Comparison of ENCODE assay signal across 14 mouse cellular contexts in genomic region chr10:82863827-82864226, GRCm38 (mm10). TPM values are rescaled to one million over a fixed set of nuclear protein-coding genes. Genes with fewer than 3 reads are reported as not detected.
DNase-seq lines count a peak whose midpoint lies in the region; ATAC-seq and TF ChIP-seq lines count a peak whose summit lies in the region.
"Had no signal": no experiment of that assay in that cellular context is flagged by ENCODE, and none has a peak within 500 bp of the region (broad histone marks: within the 10 kb centered on the region; RNA-seq: fewer than 3 reads in every experiment).

No protein-coding gene starts in this region.

- H3K27me3 ChIP-seq in embryonic facial prominence, embryonic 13.5 days, result no peaks in the 10 kb centered on the region
- no peaks in the 10 kb centered on the region for H3K27me3 ChIP-seq in myocyte (ENCODE audit: control insufficient read depth, insufficient read depth, insufficient read length)
- H3K27me3 ChIP-seq: hindbrain, embryonic 13.5 days; megakaryocyte, embryonic 14.5 days had no signal

- H3K9ac ChIP-seq in embryonic facial prominence, embryonic 13.5 days, result 0 out of 2 replicates have a peak overlapping the region, but pooled peaks have one; percentile 11
- H3K9ac ChIP-seq: hindbrain, embryonic 13.5 days had no signal

- intact Hi-C loops in left cerebral cortex, postnatal 4 days (cut with DNase I), result no loop called here
- intact Hi-C loops in left cerebral cortex, postnatal 36 days (cut with DNase I), result loop anchor here (5.0 kb wide), 1 partner anchor 33 kb away; no protein-coding TSS in a partner anchor

- no peak for ATAC-seq in embryonic facial prominence, embryonic 13.5 days (ENCODE audit: insufficient number of reproducible peaks, insufficient read depth, low FRiP score, low TSS enrichment, low read depth)
- ATAC-seq: activated CD4-positive, CD25-positive, alpha-beta regulatory T cell, adult 4 months had no signal

- peaks cover 90% of the 10 kb centered on the region for H3K79me2 ChIP-seq in myocyte (ENCODE audit: control insufficient read depth, insufficient read depth)

- no peaks in the 10 kb centered on the region for H3K9me3 ChIP-seq in embryonic facial prominence, embryonic 13.5 days
- H3K9me3 ChIP-seq: hindbrain, embryonic 13.5 days; megakaryocyte, embryonic 14.5 days had no signal

- no peak overlapping the region for H3K4me3 ChIP-seq in embryonic facial prominence, embryonic 13.5 days
- no peak overlapping the region for H3K4me3 ChIP-seq in myocyte

- WGBS in embryonic facial prominence, embryonic 13.5 days, result 75% methylated on average over 7 of the region's 7 CpGs

- peak; percentile 19 for DNase-seq in cerebellum, adult 11-12 months
- DNase-seq in cerebellum, adult 9-10 months, result no peak
- peak; percentile 36 for DNase-seq in left cerebral cortex, postnatal 4 days
- no peak for DNase-seq in left cerebral cortex, postnatal 36 days (ENCODE audit: low spot score in 2 of 2)
- no peak for DNase-seq in kidney, adult 11 months
- no peak for DNase-seq in lung, postnatal 4 days
- DNase-seq: cerebellum, adult 2 months; kidney, adult 9 months had no signal

- no peak overlapping the region; the same call in 1 of the 2 replicates for H3K27ac ChIP-seq in embryonic facial prominence, embryonic 13.5 days

- TF ChIP-seq POLR2A in myocyte (IDR thresholded peaks at IDR 0.05; ENCODE audit: insufficient read length, low read depth), result no peak

- H3K4me1 ChIP-seq in embryonic facial prominence, embryonic 13.5 days, result peaks cover 41% of the 10 kb centered on the region

- H3ac ChIP-seq in myocyte (ENCODE audit: control insufficient read depth, insufficient read length), result no peak overlapping the region

- H3K4me2 ChIP-seq in embryonic facial prominence, embryonic 13.5 days, result no peak overlapping the region
- H3K4me2 ChIP-seq in myocyte (ENCODE audit: low read depth), result peak overlapping the region; percentile 95
- H3K4me2 ChIP-seq: heart, embryonic 11.5 days had no signal

- H3K36me3 ChIP-seq in embryonic facial prominence, embryonic 13.5 days, result peaks cover 29% of the 10 kb centered on the region
- H3K36me3 ChIP-seq in myocyte (ENCODE audit: control insufficient read depth, insufficient read depth), result peaks cover 13% of the 10 kb centered on the region

TF ChIP-seq in myocyte, 11 proteins besides CTCF, POLR2A, EP300 and RAD21:
- TF ChIP-seq MYOG (IDR thresholded peaks at IDR 0.05; ENCODE audit: control insufficient read depth in 1 of 3, insufficient read depth in 1 of 3, insufficient read length in 2 of 3, low read depth in 2 of 3) (peak in 1 of 3 experiments; percentile 55), REST (IDR thresholded peaks at IDR 0.05; ENCODE audit: insufficient read depth, insufficient read length) (no peak), USF1 (IDR thresholded peaks at IDR 0.05; ENCODE audit: low read depth) (no peak), MYOD1 (IDR thresholded peaks at IDR 0.05; ENCODE audit: control insufficient read depth in 1 of 3, insufficient read length in 2 of 3, low read depth in 2 of 3) (peak in 2 of 3 experiments; percentile 80 to 86)

RNA-seq across cellular contexts. Expression of gene Eid3, which starts 2.6 kb away (rescaled TPM):
- 1 to 10 TPM; 3.0 to 4.5 TPM for total RNA-seq in left cerebral cortex, postnatal 4 days (2021)
- total RNA-seq in left cerebral cortex, postnatal 36 days (2021), result 1 to 10 TPM; 1.5 to 3.0 TPM
- polyA plus RNA-seq in embryonic facial prominence, embryonic 13.5 days (2015; fragmentation: Nextera tagmentation; extraction: Ambion mirVana), result 0.33 and 0.67 TPM in 2 replicates
- polyA plus RNA-seq in myocyte (2012; fragmentation: generic; extraction: Trizol), result 0.43 TPM

RNA-seq across cellular contexts. Expression of gene Txnrd1, which starts 30.1 kb away (rescaled TPM):
- 10 to 100 TPM; 90.2 to 94.2 TPM for total RNA-seq in left cerebral cortex, postnatal 4 days (2021)
- total RNA-seq in left cerebral cortex, postnatal 36 days (2021), result 10 to 100 TPM; 43.0 to 50.9 TPM
- 99.4 and 99.8 TPM in 2 replicates for polyA plus RNA-seq in embryonic facial prominence, embryonic 13.5 days (2015; fragmentation: Nextera tagmentation; extraction: Ambion mirVana)
- 77.0 TPM for polyA plus RNA-seq in myocyte (2012; fragmentation: generic; extraction: Trizol)

Comparison
In these comparisons a context has a peak if more than half of its experiments do, and no peak if none do; other contexts are left out.
1. DNase-seq: peak in cerebellum, adult 11-12 months (single experiment) and left cerebral cortex, postnatal 4 days (single experiment); none in cerebellum, adult 9-10 months (single experiment), left cerebral cortex, postnatal 36 days (0 of 2), kidney, adult 11 months (single experiment) and lung, postnatal 4 days (0 of 2).